8 mouse cellular contexts compared by ENCODE assay signal in the genomic region with DNA sequence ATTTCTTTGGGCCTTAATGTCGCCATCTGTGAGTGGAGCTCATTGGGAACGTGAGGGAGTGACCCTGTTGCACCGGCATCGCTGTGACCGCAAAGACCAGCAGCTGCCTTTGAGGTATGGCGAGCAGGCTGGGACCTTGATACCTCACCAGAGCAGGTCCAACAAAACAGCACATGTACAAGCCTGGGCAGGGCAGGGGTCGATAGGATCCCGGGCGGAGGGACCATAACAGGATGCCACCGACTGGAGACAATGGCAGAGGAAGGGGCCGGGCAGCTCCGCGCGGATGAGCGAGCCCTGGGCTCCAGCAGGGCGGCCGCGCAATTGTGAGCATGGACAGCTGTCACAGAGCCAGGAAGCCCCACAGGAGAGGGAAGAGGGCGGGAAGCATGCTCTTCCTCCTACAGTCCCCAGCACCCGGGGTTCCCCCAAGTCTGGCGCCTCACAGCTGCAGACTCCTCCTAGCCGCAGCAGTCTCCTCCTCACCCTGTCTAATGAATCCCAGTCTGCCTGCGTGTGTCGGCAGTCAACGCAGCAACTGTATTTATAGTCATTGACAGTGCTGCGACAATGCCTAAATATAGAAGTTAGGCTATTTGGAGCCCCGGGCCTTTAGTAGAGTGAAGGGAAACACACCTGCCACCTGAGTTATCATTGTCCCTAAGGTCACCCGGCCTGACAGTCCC. TPM values are rescaled to one million over a fixed set of nuclear protein-coding genes. Genes with fewer than 3 reads are reported as not detected.
DNase-seq lines count a peak whose midpoint lies in the region; ATAC-seq and TF ChIP-seq lines count a peak whose summit lies in the region.

No protein-coding gene starts in this region.

- H3K4me3 ChIP-seq in left cerebral cortex, adult 2 months: peak overlapping the region; percentile 41

- intact Hi-C loops in left cerebral cortex, adult 2 months (cut with DNase I): no loop called here

- TF ChIP-seq CTCF in left cerebral cortex, adult 2 months (IDR thresholded peaks at IDR 0.05): no peak; the same call in 1 of the 2 replicates

- peak; percentile 85 for ATAC-seq in frontal cortex, adult (ENCODE audit: low TSS enrichment)
- ATAC-seq in erythroid progenitor cell, adult 5-6 weeks (replicated peaks; ENCODE audit: low FRiP score, poor library complexity, severe bottlenecking): no peak

- 0 out of 2 replicates have a peak overlapping the region, but pooled peaks have one; percentile 11 for H3K27ac ChIP-seq in left cerebral cortex, adult 2 months

- DNase-seq in CD4-positive, CD25-positive, alpha-beta regulatory T cell, adult 2 months (ENCODE audit: low read depth, low spot score): peak; percentile 89
- DNase-seq in adrenal gland, adult 8-10 months: peak; percentile 34
- peak; percentile 82 for DNase-seq in heart, postnatal 4 days
- peak; percentile 39 to 43 for DNase-seq in left cerebral cortex, adult 2 months (ENCODE audit: extremely low spot score in 1 of 2, low spot score in 2 of 2)
- DNase-seq in lung, postnatal 36 days: peak; percentile 92
- peak; percentile 69 for DNase-seq in retina, postnatal 1 day

RNA-seq across cellular contexts. Expression of gene Adgre5, which starts 6.7 kb away (rescaled TPM):
- 10 to 100 TPM; 21.8 to 45.5 (median 35.2) TPM for total RNA-seq in adrenal gland, adult 8-10 months (2022)
- 10 to 100 TPM; 62.8 to 63.4 TPM for total RNA-seq in heart, postnatal 4 days (2021)
- 10 to 100 TPM in 1 of 2 experiments, 1 to 10 TPM in 1; 8.9 to 11.5 TPM for total RNA-seq in left cerebral cortex, adult 2 months (2021)
- total RNA-seq in erythroid progenitor cell, adult 5-6 weeks (2015; ENCODE audit: low replicate concordance): 34.8 and 54.8 TPM in 2 replicates
- 28.8 and 29.0 TPM in 2 replicates for total RNA-seq in erythroid progenitor cell, adult 5-6 weeks (2017; ENCODE audit: low replicate concordance)

RNA-seq across cellular contexts. Expression of gene Ddx39, which starts 32.8 kb away (rescaled TPM):
- total RNA-seq in adrenal gland, adult 8-10 months (2022): 10 to 100 TPM; 15.4 to 28.6 (median 20.7) TPM
- 10 to 100 TPM; 68.1 to 69.0 TPM for total RNA-seq in heart, postnatal 4 days (2021)
- total RNA-seq in left cerebral cortex, adult 2 months (2021): 10 to 100 TPM; 19.9 to 20.2 TPM
- total RNA-seq in erythroid progenitor cell, adult 5-6 weeks (2015; ENCODE audit: low replicate concordance): 86.5 and 90.1 TPM in 2 replicates
- 47.4 and 93.2 TPM in 2 replicates for total RNA-seq in erythroid progenitor cell, adult 5-6 weeks (2017; ENCODE audit: low replicate concordance)

RNA-seq across cellular contexts. Expression of gene Pkn1, which starts 48.8 kb away (rescaled TPM):
- total RNA-seq in adrenal gland, adult 8-10 months (2022): 100 to 1,000 TPM; 108 to 141 (median 123) TPM
- total RNA-seq in heart, postnatal 4 days (2021): 10 to 100 TPM; 52.7 to 53.4 TPM
- 10 to 100 TPM; 60.9 to 65.6 TPM for total RNA-seq in left cerebral cortex, adult 2 months (2021)
- 12.6 and 25.9 TPM in 2 replicates for total RNA-seq in erythroid progenitor cell, adult 5-6 weeks (2015; ENCODE audit: low replicate concordance)
- 9.2 and 11.0 TPM in 2 replicates for total RNA-seq in erythroid progenitor cell, adult 5-6 weeks (2017; ENCODE audit: low replicate concordance)

Comparison
In these comparisons a context has a peak if more than half of its experiments do, and no peak if none do; other contexts are left out.
1. DNase-seq: peak in every context shown above with its lines; median percentile 92 in lung, postnatal 36 days; 89 in CD4-positive, CD25-positive, alpha-beta regulatory T cell, adult 2 months; 82 in heart, postnatal 4 days; 69 in retina, postnatal 1 day; 41 in left cerebral cortex, adult 2 months; 34 in adrenal gland, adult 8-10 months.